Mouse (Mus musculus) lung, embryonic 14.5 days (tissue): ENCODE results near the gene Dnaaf1. TPM values are rescaled to one million over a fixed set of nuclear protein-coding genes. Genes with fewer than 3 reads are reported as not detected.

Experiments
- ATAC-seq: fragments of 200-750 bp; cut with Nextera tagmentation; 2 replicates; pipeline ENCODE4 v1.8.0; 2017; ENCODE audit warnings: mild to moderate bottlenecking, moderate TSS enrichment, moderate library complexity; ENCODE audit not compliant: insufficient read depth
- DNase-seq: peaks from one replicate; pipeline ENCODE4 v3.0.0-alpha.2; 2015
- H3K27ac ChIP-seq: fragments of 300-500 bp; sonication (generic); 2 replicates; pipeline ENCODE4 v1.5.1; 2014; ENCODE audit warnings: low read depth, mild to moderate bottlenecking, moderate library complexity
- H3K27me3 ChIP-seq: fragments of 300-500 bp; sonication (generic); 2 replicates; pipeline ENCODE4 v1.6.1; 2014; ENCODE audit warnings: low read length, control low read depth; ENCODE audit not compliant: insufficient read depth
- H3K36me3 ChIP-seq: fragments of 300-500 bp; sonication (generic); 2 replicates; pipeline ENCODE4 v1.6.1; 2014; ENCODE audit warnings: control low read depth; ENCODE audit not compliant: insufficient read depth
- H3K4me1 ChIP-seq: fragments of 300-500 bp; sonication (generic); 2 replicates; pipeline ENCODE4 v1.6.1; 2014; ENCODE audit warnings: antibody characterized with exemption, control low read depth; ENCODE audit not compliant: insufficient read depth
- H3K4me2 ChIP-seq: fragments of 300-500 bp; sonication (generic); 2 replicates; pipeline ENCODE4 v1.6.1; 2014; ENCODE audit warnings: mild to moderate bottlenecking
- H3K4me3 ChIP-seq: fragments of 300-500 bp; sonication (generic); 2 replicates; pipeline ENCODE4 v1.5.1; 2014; ENCODE audit warnings: low read depth, low read length
- H3K9ac ChIP-seq: fragments of 300-500 bp; sonication (generic); 2 replicates; pipeline ENCODE4 v1.6.1; 2014
- H3K9me3 ChIP-seq: fragments of 300-500 bp; sonication (generic); 2 replicates; pipeline ENCODE4 v1.6.1; 2016; ENCODE audit warnings: low read depth, low read length, control low read depth
- CTCF ChIP-seq: IDR thresholded peaks from 2 replicates; pipeline ENCODE4 v1.5.1; 2016; ENCODE audit warnings: antibody characterized with exemption, low read depth
- WGBS: fragments of 180-500 bp; shearing (Covaris S2); extraction: QIAGEN DNeasy Blood & Tissue Kit; methylation state at CpG from one replicate; pipeline ENCODE4 v1.1.7; 2014; 5-methylcytosine and 5-hydroxymethylcytosine counted together
- polyA plus RNA-seq: library from polyadenylated mRNA; unstranded; fragments of >200 nt; fragmentation: Nextera tagmentation; extraction: Ambion mirVana; gene quantifications from 2 replicates; pipeline ENCODE4 v1.2.1, GENCODE M21; 2014

Dnaaf1 gene
- polyA plus RNA-seq, 1 experiment from 2014 or later = not detected

DNA sequence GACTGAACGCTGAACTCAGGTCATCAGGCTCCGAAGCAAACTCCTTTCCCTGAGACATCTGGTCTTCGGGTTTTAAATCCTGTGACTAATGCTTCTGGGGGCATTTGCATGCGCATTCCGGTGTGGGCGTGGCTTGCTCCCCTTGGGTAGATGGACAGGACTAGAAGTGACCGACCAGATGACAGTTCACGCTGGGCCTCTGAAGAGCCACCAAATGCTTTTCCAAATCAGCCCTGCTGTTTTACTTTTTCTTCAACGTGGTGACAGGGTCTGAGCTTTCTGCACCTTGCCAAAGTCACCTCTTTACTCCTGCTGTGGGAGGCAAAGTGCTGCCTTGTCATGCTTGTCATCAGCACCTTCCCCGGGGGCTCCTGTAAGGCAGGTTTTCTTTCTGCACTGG, 13.8 kb downstream of the Dnaaf1 start:
- Histone ChIP-seq H3K4me3 (no peak overlapping the region), H3K36me3 (no peaks in the 10 kb centered on the region), H3K4me2 (no peak overlapping the region), H3K4me1 (no peaks in the 10 kb centered on the region), H3K27me3 (no peaks in the 10 kb centered on the region), H3K9ac (no peak overlapping the region), H3K27ac (no peak overlapping the region), H3K9me3 (no peaks in the 10 kb centered on the region)
- 18% methylated on average over 10 of the region's 10 CpGs for WGBS
- DNase-seq = no peak
- ATAC-seq = no peak
- TF ChIP-seq CTCF = no peak

- ATAC-seq (no peak), DNase-seq (no peak)
- Histone ChIP-seq H3K9me3 (no peaks in the 10 kb centered on the region), H3K9ac (no peak overlapping the region), H3K27me3 (no peaks in the 10 kb centered on the region), H3K4me1 (no peaks in the 10 kb centered on the region), H3K36me3 (no peaks in the 10 kb centered on the region), H3K27ac (no peak overlapping the region), H3K4me2 (no peak overlapping the region), H3K4me3 (no peak overlapping the region)
- WGBS = 60% methylated on average over 14 of the region's 14 CpGs
- no peak for TF ChIP-seq CTCF
Measured at GRCm38 (mm10) chr8:119590348-119590747, 15.3 kb downstream of the Dnaaf1 start.

DNA sequence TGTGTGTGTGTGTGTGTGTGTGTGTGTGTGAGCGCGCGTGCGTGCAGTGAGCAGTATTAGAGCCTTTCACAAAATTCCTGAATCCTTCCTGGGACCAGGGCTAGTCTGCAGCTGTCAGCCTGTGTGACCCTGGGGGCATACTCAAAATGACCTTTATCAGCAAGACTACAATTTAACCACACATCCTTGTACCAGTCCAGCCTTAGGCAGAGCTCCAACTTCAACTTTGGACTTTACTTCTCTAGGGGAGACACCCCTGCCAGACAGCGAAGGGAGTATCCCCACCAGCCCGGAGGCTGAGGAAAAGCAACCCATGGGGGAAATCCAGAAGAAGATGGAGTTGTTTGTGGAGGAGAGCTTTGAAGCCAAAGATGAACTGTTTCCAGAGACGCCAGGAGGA, 16.4 kb downstream of the Dnaaf1 start:
- H3K4me1 ChIP-seq = no peaks in the 10 kb centered on the region
- H3K27ac ChIP-seq = no peak overlapping the region
- no peak for DNase-seq
- no peak for TF ChIP-seq CTCF
- H3K4me3 ChIP-seq = no peak overlapping the region
- 90% methylated on average over 7 of the region's 7 CpGs for WGBS
- H3K4me2 ChIP-seq = no peak overlapping the region
- no peaks in the 10 kb centered on the region for H3K27me3 ChIP-seq
- ATAC-seq = no peak
- H3K36me3 ChIP-seq = 0 out of 2 replicates have a peak, but pooled peaks cover under 1% of the 10 kb centered on the region
- no peaks in the 10 kb centered on the region for H3K9me3 ChIP-seq
- no peak overlapping the region for H3K9ac ChIP-seq

DNA sequence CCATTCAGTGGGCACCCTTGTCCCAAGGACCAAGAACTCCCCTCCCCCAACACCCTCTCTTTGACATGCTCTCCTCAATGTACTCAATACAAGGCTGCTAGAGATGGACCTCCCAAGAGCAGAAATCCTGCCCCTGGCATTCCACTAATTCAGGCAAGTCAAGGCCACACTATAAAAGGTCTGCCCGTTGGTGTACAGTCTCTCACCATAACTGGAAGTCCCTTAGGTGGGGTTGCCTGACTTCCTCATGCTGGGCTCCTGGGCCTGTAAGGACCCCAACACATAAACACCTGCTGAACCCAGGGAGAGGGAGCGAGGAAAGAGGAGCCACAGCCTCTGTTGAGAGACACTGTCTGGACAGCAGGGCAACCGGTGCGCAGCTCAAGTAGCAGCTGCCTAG, 28.7 kb downstream of the Dnaaf1 start:
- Histone ChIP-seq H3K27me3 (no peaks in the 10 kb centered on the region), H3K36me3 (peaks cover 38% of the 10 kb centered on the region), H3K4me3 (no peak overlapping the region), H3K4me2 (peak overlapping the region; percentile 89), H3K4me1 (peaks cover 5% of the 10 kb centered on the region), H3K27ac (no peak overlapping the region), H3K9ac (peak overlapping the region; percentile 79; the same call in 1 of the 2 replicates), H3K9me3 (no peaks in the 10 kb centered on the region)
- DNase-seq (no peak), ATAC-seq (no peak)
- no peak for TF ChIP-seq CTCF
- WGBS = 91% methylated on average over 4 of the region's 4 CpGs

DNA sequence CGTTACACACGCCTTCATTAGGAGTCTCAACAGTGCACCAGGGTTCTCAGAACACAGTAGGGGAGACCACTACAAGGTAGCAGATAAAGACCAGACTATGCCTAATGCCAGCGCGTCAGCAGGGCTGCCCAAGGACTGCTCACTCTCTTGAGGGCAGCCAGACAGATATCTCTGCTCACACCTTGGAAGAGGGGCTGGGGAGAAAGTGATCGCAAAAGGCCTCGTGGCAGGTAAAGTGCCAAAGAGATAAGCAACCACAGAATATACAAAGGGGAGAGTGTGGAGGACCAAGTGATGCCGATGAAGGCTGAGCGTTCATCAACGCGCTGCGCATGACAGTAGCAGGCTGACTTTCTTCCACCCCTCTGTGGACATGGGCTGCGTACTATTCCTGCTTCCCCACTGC, 29.4 kb downstream of the Dnaaf1 start:
- ATAC-seq = peak; percentile 25; the same call in 1 of the 2 replicates
- H3K9ac ChIP-seq = peak overlapping the region; percentile 79
- peaks cover 5% of the 10 kb centered on the region for H3K4me1 ChIP-seq
- H3K27ac ChIP-seq = 0 out of 2 replicates have a peak overlapping the region, but pooled peaks have one; percentile 24
- peak overlapping the region; percentile 89 for H3K4me2 ChIP-seq
- TF ChIP-seq CTCF = no peak
- peak overlapping the region; percentile 75 for H3K4me3 ChIP-seq
- H3K27me3 ChIP-seq = no peaks in the 10 kb centered on the region
- DNase-seq = no peak
- peaks cover 32% of the 10 kb centered on the region for H3K36me3 ChIP-seq
- WGBS = 28% methylated on average over 12 of the region's 12 CpGs
- H3K9me3 ChIP-seq = no peaks in the 10 kb centered on the region

GRCm38 (mm10) chr8:119604996-119605395, 30.0 kb downstream of the Dnaaf1 start, which contains the start of gene Taf1c:
Gene Taf1c, minus strand, starts transcription at chr8:119605222.
- DNase-seq (peak; percentile 98), ATAC-seq (peak; percentile 80)
- TF ChIP-seq CTCF = peak; percentile 89
- Histone ChIP-seq H3K4me1 (peaks cover 5% of the 10 kb centered on the region), H3K27ac (0 out of 2 replicates have a peak within 1 kb of the TSS, but pooled peaks have one; percentile 24), H3K9ac (peak within 1 kb of the TSS; percentile 79), H3K36me3 (peaks cover 26% of the 10 kb centered on the region), H3K4me3 (peak within 1 kb of the TSS; percentile 75), H3K27me3 (no peaks in the 10 kb centered on the region), H3K9me3 (no peaks in the 10 kb centered on the region), H3K4me2 (peak within 1 kb of the TSS; percentile 89)
- under 1% methylated on average over 23 of the region's 23 CpGs for WGBS

DNA sequence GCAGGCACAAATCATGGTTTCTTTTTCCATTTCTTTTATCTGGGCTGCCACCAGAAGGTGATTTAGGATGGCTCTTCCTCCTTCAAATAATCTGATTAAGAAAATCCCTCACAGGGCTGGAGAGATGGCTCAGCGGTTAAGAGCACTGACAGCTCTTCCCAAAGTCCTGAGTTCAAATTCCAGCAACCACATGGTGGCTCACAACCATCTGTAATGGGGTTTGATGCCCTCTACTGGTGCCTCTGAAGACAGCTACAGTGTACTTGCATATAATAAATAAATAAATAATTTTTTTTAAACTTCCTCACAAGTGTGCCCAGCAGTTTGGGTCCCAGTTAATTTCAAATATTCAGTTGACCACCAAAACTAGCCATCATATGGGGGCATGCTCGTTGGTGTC, 31.2 kb downstream of the Dnaaf1 start:
- Histone ChIP-seq H3K27ac (no peak overlapping the region), H3K4me2 (no peak overlapping the region), H3K4me1 (peaks cover 5% of the 10 kb centered on the region), H3K4me3 (no peak overlapping the region), H3K27me3 (no peaks in the 10 kb centered on the region), H3K9me3 (no peaks in the 10 kb centered on the region), H3K36me3 (peaks cover 13% of the 10 kb centered on the region; the same call in 1 of the 2 replicates), H3K9ac (no peak overlapping the region)
- ATAC-seq = no peak
- peak; percentile 28; the same call in 1 of the 2 replicates for TF ChIP-seq CTCF
- WGBS = 74% methylated on average over 2 of the region's 2 CpGs
- DNase-seq = peak; percentile 33
